Mouse (Mus musculus) left cerebral cortex, postnatal 14 days (tissue): ENCODE results near the gene Cdkal1. TPM values are rescaled to one million over a fixed set of nuclear protein-coding genes. Genes with fewer than 3 reads are reported as not detected.

ENCODE experiments used
- total RNA-seq, 2 experiments: library from RNA; stranded (reverse); gene quantifications; 2 replicates each; pipeline ENCODE4 v1.2.3; 2021

The Cdkal1 gene
- total RNA-seq, 2 experiments from 2014 or later: 16.5 to 19.7 TPM

Other genes starting within 250 kb of the Cdkal1 start
- gene E2f3, start 130.4 kb upstream of the Cdkal1 start, total RNA-seq: 10 to 100 TPM; 18.7 to 19.2 TPM